Mouse (Mus musculus) spleen, adult 2 months (tissue): ENCODE data around the gene Stk32b. TPM values are rescaled to one million over a fixed set of nuclear protein-coding genes. Genes with fewer than 3 reads are reported as not detected.

Source experiments
- DNase-seq, 2 experiments: peaks; one replicate each; pipeline versions ENCODE4 v3.0.0 to v3.0.0-alpha.2; 2012 to 2021; ENCODE audit warnings: low spot score in 2 of 2, low read depth in 1 of 2
- H3K27ac ChIP-seq: fragments of 200-500 bp; 2 replicates; pipeline ENCODE4 v1.5.1; 2012; ENCODE audit warnings: low read length, inconsistent platforms; ENCODE audit not compliant: insufficient read depth
- H3K27me3 ChIP-seq: fragments of 200-500 bp; 2 replicates; pipeline ENCODE4 v1.6.1; 2012; ENCODE audit warnings: mild to moderate bottlenecking, moderate library complexity, low read length, inconsistent platforms; ENCODE audit not compliant: control insufficient read depth, insufficient read depth
- H3K36me3 ChIP-seq: fragments of 200-500 bp; 2 replicates; pipeline ENCODE4 v1.6.1; 2012; ENCODE audit warnings: mild to moderate bottlenecking, low read length, inconsistent platforms; ENCODE audit not compliant: control insufficient read depth, insufficient read depth
- H3K4me1 ChIP-seq: fragments of 200-500 bp; 2 replicates; pipeline ENCODE4 v1.6.1; 2011; ENCODE audit warnings: inconsistent platforms; ENCODE audit not compliant: control insufficient read depth, insufficient read depth, insufficient read length
- H3K4me3 ChIP-seq: fragments of 200-500 bp; 2 replicates; pipeline ENCODE4 v1.5.1; 2011; ENCODE audit warnings: mild to moderate bottlenecking, inconsistent platforms; ENCODE audit not compliant: insufficient read depth, insufficient read length; ENCODE audit errors: extremely low read depth
- CTCF ChIP-seq: fragments of 200-500 bp; IDR thresholded peaks from 2 replicates; pipeline ENCODE4 v1.5.1; 2011; ENCODE audit warnings: mild to moderate bottlenecking, inconsistent platforms; ENCODE audit not compliant: insufficient read depth, insufficient read length, insufficient replicate concordance; ENCODE audit errors: extremely low read depth
- POLR2A ChIP-seq: fragments of 200-500 bp; IDR thresholded peaks from 2 replicates; pipeline ENCODE4 v1.6.1; 2011; ENCODE audit warnings: low read depth, low read length, inconsistent platforms
- WGBS: fragments of 180-500 bp; shearing (Covaris S2); methylation state at CpG from one replicate; pipeline ENCODE4 v1.1.7; 2018; 5-methylcytosine and 5-hydroxymethylcytosine counted together
- polyA plus RNA-seq: library from polyadenylated mRNA; depleted of rRNA; stranded (reverse); fragments of >200 nt; gene quantifications from 2 replicates; pipeline ENCODE4 v1.2.3, GENCODE M21; 2012

The Stk32b gene
- polyA plus RNA-seq, 1 experiment: 0.02 TPM

DNA sequence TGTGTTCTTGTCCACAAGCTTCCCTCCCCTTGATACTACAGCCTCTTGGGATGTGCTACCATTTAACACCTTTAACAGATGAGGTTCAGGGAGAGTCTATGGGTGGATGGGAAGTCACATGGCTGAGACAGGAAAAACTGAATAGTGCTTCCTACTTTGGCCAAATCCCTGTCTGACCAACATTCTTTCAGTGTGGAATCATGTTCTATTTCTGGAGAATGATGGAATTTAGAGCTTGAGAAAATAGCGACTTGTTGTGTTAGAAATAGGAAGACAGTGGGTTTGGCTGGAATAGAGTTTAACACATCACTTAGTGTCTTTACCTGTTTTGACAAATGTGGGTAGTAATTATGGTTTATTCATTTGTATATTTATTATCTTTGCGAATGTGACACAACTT is 249.3 kb downstream of the Stk32b start:
- Histone ChIP-seq H3K4me1 (no peaks in the 10 kb centered on the region), H3K36me3 (no peaks in the 10 kb centered on the region), H3K4me3 (no peak overlapping the region), H3K27ac (no peak overlapping the region), H3K27me3 (no peaks in the 10 kb centered on the region)
- DNase-seq: no peak
- no peak for TF ChIP-seq CTCF
- 58% methylated on average over 2 of the region's 2 CpGs for WGBS

DNA sequence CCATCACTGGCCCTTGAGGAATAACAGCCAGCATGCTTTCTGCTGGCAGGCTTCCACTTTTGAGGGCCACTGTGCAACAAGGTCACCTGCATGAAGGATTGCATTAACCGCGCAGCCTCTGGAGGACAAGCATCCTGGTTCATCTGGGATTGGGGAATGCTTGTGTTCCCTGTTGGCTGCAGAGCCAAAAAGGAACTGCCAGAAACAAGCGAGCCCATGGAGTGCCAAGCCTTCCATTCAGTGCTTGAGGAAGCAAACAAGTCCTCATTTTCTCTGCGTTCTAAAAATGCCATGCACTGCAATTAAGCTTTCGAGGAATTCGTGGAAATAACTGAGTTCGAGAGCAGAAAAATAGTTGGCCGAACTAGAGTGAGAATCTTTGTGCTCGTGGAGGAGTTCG is 251.5 kb downstream of the Stk32b start:
- WGBS: 88% methylated on average over 10 of the region's 10 CpGs
- H3K4me1 ChIP-seq: no peaks in the 10 kb centered on the region
- H3K27me3 ChIP-seq: no peaks in the 10 kb centered on the region
- H3K4me3 ChIP-seq: no peak overlapping the region
- no peak for DNase-seq
- no peak overlapping the region for H3K27ac ChIP-seq
- no peaks in the 10 kb centered on the region for H3K36me3 ChIP-seq
- no peak for TF ChIP-seq CTCF
- TF ChIP-seq POLR2A: no peak

- no peak overlapping the region for H3K4me3 ChIP-seq
- H3K27me3 ChIP-seq: no peaks in the 10 kb centered on the region
- TF ChIP-seq POLR2A (no peak), CTCF (no peak)
- H3K27ac ChIP-seq: no peak overlapping the region
- DNase-seq: no peak
- WGBS: 68% methylated on average over 2 of the region's 2 CpGs
- no peaks in the 10 kb centered on the region for H3K4me1 ChIP-seq
- H3K36me3 ChIP-seq: no peaks in the 10 kb centered on the region
Observed at GRCm38 (mm10) chr5:37458236-37458635, 258.7 kb downstream of the Stk32b start.

DNA sequence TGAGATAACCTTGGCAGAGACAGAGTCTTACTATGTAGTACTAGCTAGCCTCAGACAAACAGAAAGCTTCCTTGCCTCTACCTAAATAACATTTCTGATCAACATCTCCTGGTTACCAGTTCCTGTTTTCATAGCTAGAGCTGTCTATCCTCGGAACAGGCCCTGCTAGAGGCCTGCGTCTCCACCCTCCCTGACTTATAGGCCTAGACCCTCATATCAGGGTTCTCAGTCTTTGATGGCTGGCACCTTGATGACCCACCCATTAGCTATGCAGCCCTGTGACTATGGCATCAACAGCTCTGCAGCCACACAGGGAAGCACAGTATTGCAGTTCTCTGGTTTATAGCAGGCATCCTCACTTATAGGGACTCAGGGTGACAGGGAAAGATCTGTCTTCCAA is 259.1 kb downstream of the Stk32b start:
- TF ChIP-seq POLR2A (no peak), CTCF (no peak)
- H3K4me1 ChIP-seq: no peaks in the 10 kb centered on the region
- no peak overlapping the region for H3K4me3 ChIP-seq
- no peak for DNase-seq
- H3K27me3 ChIP-seq: no peaks in the 10 kb centered on the region
- H3K36me3 ChIP-seq: no peaks in the 10 kb centered on the region
- H3K27ac ChIP-seq: no peak overlapping the region
- 71% methylated on average over 2 of the region's 2 CpGs for WGBS

DNA sequence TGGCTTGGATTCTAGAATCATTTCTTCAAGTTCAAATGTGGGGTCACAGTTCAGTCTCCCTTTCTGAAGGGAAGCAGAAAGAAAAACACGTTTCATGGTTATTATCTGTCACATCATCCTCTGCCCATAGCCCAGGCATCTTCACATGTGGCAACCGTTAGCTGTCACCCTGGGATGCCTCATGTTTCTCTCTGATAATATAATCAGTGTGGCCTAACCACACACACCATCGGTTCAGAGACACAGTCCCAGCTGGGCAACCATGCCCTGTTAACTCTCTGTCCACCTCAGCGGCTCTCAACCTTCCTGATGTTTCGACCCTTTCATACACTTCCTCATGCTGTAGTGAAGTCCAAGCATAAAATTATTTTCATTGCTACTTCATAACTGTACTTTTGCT is 259.8 kb downstream of the Stk32b start:
- H3K27me3 ChIP-seq: no peaks in the 10 kb centered on the region
- no peak overlapping the region for H3K27ac ChIP-seq
- H3K4me1 ChIP-seq: no peaks in the 10 kb centered on the region
- no peaks in the 10 kb centered on the region for H3K36me3 ChIP-seq
- TF ChIP-seq POLR2A (no peak), CTCF (no peak)
- no peak for DNase-seq
- 85% methylated on average over 5 of the region's 5 CpGs for WGBS
- no peak overlapping the region for H3K4me3 ChIP-seq

GRCm38 (mm10) chr5:37456590-37456989 is 260.4 kb downstream of the Stk32b start:
- Histone ChIP-seq H3K4me3 (no peak overlapping the region), H3K4me1 (no peaks in the 10 kb centered on the region), H3K27ac (no peak overlapping the region), H3K27me3 (no peaks in the 10 kb centered on the region), H3K36me3 (no peaks in the 10 kb centered on the region)
- DNase-seq: no peak
- 61% methylated on average over 2 of the region's 2 CpGs for WGBS
- TF ChIP-seq POLR2A: no peak
- no peak for TF ChIP-seq CTCF

DNA sequence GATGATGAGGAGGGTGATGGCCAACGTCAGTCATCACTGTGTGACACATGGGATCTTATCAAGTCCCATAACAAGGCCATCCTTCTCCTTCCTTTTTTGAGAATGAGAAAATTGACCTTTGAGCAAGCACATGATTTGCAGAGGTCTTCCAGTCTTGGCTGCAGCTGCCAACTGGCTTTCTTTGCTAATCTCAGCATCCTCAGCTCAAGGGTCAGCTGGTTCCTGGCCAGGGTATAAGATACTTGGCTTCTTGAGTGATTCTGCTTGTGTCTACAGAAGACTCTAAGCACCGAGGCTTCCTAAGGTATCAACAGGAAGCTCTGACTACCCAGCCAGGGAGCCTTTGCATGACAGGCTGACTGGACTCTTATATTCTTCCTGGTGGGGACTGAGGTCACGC is 269.4 kb downstream of the Stk32b start:
- no peak overlapping the region for H3K27ac ChIP-seq
- 64% methylated on average over 3 of the region's 3 CpGs for WGBS
- DNase-seq: no peak
- no peaks in the 10 kb centered on the region for H3K36me3 ChIP-seq
- H3K27me3 ChIP-seq: no peaks in the 10 kb centered on the region
- TF ChIP-seq CTCF (no peak), POLR2A (no peak)
- no peak overlapping the region for H3K4me3 ChIP-seq
- H3K4me1 ChIP-seq: no peaks in the 10 kb centered on the region
